Mouse (Mus musculus) splenic B cell, adult 2 months (primary cell): Measurements from ENCODE around the gene Mbd3.

Experiments used
- DNase-seq: peaks from one replicate; pipeline ENCODE4 v3.0.0-alpha.2; 2011; ENCODE audit warnings: low read depth, low spot score
- H3K27me3 ChIP-seq: 2 replicates; pipeline ENCODE4 v1.6.1; 2012; ENCODE audit warnings: mild to moderate bottlenecking, low read length, moderate library complexity, mixed read lengths; ENCODE audit not compliant: control insufficient read depth, poor library complexity, insufficient read depth, severe bottlenecking
- H3K36me3 ChIP-seq: 2 replicates; pipeline ENCODE4 v1.6.1; 2012; ENCODE audit warnings: mild to moderate bottlenecking, low read length, moderate library complexity, mixed read lengths; ENCODE audit not compliant: control insufficient read depth, poor library complexity, insufficient read depth, severe bottlenecking

The Mbd3 gene

DNA sequence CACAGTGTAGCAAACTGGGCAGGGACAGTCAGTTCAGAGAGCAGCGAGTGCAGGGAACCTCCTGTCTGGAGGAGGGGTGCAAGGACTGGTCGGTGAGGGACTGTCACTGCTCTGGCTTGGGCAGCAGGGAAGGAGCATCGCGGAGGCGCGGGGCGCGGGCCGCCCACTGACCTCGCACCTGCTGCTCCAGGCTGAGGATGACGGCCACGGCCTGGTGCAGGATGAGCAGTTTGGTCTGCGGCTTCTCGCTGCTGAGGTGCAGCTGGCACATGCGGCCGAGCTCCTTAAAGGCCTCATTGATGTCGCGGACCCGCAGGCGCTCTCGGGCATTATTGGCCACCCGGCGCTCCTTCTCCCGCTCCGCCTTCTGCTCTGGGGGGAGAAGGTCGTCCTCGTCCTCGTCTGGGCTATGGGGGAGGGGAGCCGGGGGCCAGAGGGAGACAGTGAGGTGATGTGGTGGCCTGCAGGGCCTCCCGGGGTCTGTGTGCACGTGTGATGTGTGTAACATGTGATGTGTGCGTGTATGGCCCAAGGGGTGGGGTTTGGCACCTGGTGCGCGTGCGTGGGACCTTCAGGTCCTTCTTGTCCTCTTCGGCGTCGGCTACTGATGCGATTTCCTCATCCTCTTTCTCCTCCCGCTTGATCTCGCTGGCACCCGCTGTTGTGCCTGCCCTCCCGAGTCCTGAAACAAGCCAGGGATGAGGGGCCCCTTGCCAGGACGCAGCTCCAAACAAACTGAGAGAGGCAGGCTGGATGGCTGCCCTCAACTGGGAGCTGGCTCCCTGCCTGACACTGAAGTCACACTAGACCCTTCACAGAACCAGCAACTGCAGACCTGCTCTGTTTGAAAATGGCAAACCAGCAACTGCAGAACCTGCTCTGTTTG lies 13.5 kb upstream of the Mbd3 start:
- peaks cover 13% of the 10 kb centered on the region for H3K36me3 ChIP-seq
- no peaks in the 10 kb centered on the region for H3K27me3 ChIP-seq
- DNase-seq: no peak

DNA sequence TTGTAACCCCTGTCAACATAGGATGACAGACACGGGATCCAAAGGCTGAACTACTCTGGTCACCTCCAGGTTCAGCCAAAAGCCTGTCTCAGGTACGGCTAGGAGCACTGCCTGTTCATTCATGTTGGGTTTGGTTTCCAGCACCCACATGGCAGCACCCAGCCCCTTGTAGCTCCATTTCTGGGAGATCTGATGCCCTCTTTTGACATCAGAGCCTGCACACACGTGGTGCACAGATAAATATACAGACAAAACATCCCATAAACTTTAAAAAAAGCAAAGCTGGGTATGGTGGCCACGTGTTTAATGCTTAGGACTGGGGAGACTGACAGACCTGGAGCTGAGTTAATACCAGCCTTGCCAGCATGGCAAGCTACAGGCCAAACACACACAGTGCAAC lies 8.6 kb upstream of the Mbd3 start:
- Histone ChIP-seq H3K27me3 (no peaks in the 10 kb centered on the region), H3K36me3 (peaks cover 11% of the 10 kb centered on the region)
- DNase-seq: no peak

- DNase-seq: peak; percentile 93
- H3K27me3 ChIP-seq: no peaks in the 10 kb centered on the region
- H3K36me3 ChIP-seq: peaks cover 12% of the 10 kb centered on the region
Measured at GRCm38 (mm10) chr10:80406684-80407501, 7.5 kb upstream of the Mbd3 start, which contains the start of gene Uqcr11. Gene Uqcr11, minus strand, starts transcription at chr10:80406830.

- Histone ChIP-seq H3K36me3 (peaks cover 12% of the 10 kb centered on the region), H3K27me3 (no peaks in the 10 kb centered on the region)
- DNase-seq: peak; percentile 58
Measured at GRCm38 (mm10) chr10:80405481-80406173, 6.3 kb upstream of the Mbd3 start.

GRCm38 (mm10) chr10:80403044-80403692 lies 3.8 kb upstream of the Mbd3 start:
- peaks cover 9% of the 10 kb centered on the region for H3K36me3 ChIP-seq
- peak; percentile 69 for DNase-seq
- no peaks in the 10 kb centered on the region for H3K27me3 ChIP-seq

- no peaks in the 10 kb centered on the region for H3K27me3 ChIP-seq
- DNase-seq: no peak
- H3K36me3 ChIP-seq: peaks cover 9% of the 10 kb centered on the region
Measured at GRCm38 (mm10) chr10:80400704-80401161, 1.4 kb upstream of the Mbd3 start.

DNA sequence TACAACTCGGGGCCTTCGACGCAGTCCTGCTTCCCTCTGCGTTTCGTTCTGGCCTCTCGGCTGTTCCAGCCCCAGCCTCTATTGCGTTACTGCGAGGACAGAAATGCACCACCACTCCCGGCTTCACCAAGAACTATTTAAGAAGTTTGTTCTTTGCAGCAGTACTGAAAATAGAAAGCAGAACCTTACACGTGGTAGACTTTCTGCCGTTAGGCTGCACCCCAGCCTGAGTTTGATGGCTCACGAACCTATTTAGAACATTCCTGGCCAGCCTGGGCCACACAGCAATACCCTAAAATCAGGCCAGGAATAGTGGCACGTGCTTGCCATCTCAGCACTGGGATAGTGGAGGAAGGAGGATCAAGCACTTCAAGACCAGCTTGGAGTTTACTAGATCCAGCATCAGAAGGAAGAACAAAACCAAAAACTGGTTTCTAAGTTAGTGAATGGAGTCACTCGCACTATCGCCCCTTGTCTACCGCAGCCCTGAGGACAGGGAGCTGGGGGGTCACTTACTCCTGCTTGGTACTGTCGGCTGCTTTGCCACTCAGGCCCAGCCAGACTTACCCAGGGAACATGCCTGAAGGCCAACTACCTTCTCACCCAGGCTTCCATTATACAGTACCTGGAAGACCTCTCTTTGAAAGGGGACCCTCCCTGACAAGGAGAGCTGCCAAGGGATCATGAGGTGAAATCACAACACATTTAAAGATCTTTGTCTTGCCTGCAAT lies 788 bp upstream of the Mbd3 start:
- DNase-seq: no peak
- Histone ChIP-seq H3K36me3 (peaks cover 9% of the 10 kb centered on the region), H3K27me3 (no peaks in the 10 kb centered on the region)

- DNase-seq: peak; percentile 100
- no peaks in the 10 kb centered on the region for H3K27me3 ChIP-seq
- peaks cover 9% of the 10 kb centered on the region for H3K36me3 ChIP-seq
Measured at GRCm38 (mm10) chr10:80398719-80399190, 595 bp downstream of the Mbd3 start.

- Histone ChIP-seq H3K27me3 (no peaks in the 10 kb centered on the region), H3K36me3 (peaks cover 10% of the 10 kb centered on the region)
- no peak for DNase-seq
Measured at GRCm38 (mm10) chr10:80398174-80398535, 1.2 kb downstream of the Mbd3 start.

GRCm38 (mm10) chr10:80397524-80398173 lies 1.7 kb downstream of the Mbd3 start:
- Histone ChIP-seq H3K36me3 (peaks cover 10% of the 10 kb centered on the region), H3K27me3 (no peaks in the 10 kb centered on the region)
- DNase-seq: peak; percentile 40

GRCm38 (mm10) chr10:80396822-80397523 lies 2.4 kb downstream of the Mbd3 start:
- DNase-seq: no peak
- peaks cover 14% of the 10 kb centered on the region for H3K36me3 ChIP-seq
- H3K27me3 ChIP-seq: no peaks in the 10 kb centered on the region

GRCm38 (mm10) chr10:80395025-80395627 lies 4.2 kb downstream of the Mbd3 start:
- peaks cover 14% of the 10 kb centered on the region for H3K36me3 ChIP-seq
- DNase-seq: no peak
- no peaks in the 10 kb centered on the region for H3K27me3 ChIP-seq
